Mouse (Mus musculus) midbrain, postnatal 0 days (tissue): ENCODE data around the gene Chst11. TPM values are rescaled to one million over a fixed set of nuclear protein-coding genes. Genes with fewer than 3 reads are reported as not detected.

Experiments used
- ATAC-seq: fragments of 200-750 bp; cut with Nextera tagmentation; 2 replicates; pipeline ENCODE4 v1.8.0; 2017; ENCODE audit warnings: moderate number of reproducible peaks, mild to moderate bottlenecking, moderate TSS enrichment, moderate library complexity; ENCODE audit not compliant: low FRiP score
- DNase-seq: peaks from one replicate; pipeline ENCODE4 v3.0.0-alpha.2; 2015; ENCODE audit warnings: low spot score
- H3K27ac ChIP-seq: fragments of 300-500 bp; sonication (generic); 2 replicates; pipeline ENCODE4 v1.5.1; 2014; ENCODE audit warnings: low read depth, mild to moderate bottlenecking, low read length, mixed read lengths
- H3K27me3 ChIP-seq: fragments of 300-500 bp; sonication (generic); 2 replicates; pipeline ENCODE4 v1.6.1; 2014; ENCODE audit warnings: low read length, control low read depth, mixed read lengths; ENCODE audit not compliant: insufficient read depth
- H3K36me3 ChIP-seq: fragments of 300-500 bp; sonication (generic); 2 replicates; pipeline ENCODE4 v1.6.1; 2014; ENCODE audit warnings: low read length, control low read depth, mixed read lengths; ENCODE audit not compliant: insufficient read depth
- H3K4me1 ChIP-seq: fragments of 300-500 bp; sonication (generic); 2 replicates; pipeline ENCODE4 v1.6.1; 2014; ENCODE audit warnings: mild to moderate bottlenecking, control low read depth, antibody characterized with exemption, low read length, mixed read lengths; ENCODE audit not compliant: insufficient read depth
- H3K4me2 ChIP-seq: fragments of 300-500 bp; sonication (generic); 2 replicates; pipeline ENCODE4 v1.6.1; 2014; ENCODE audit warnings: low read depth, mild to moderate bottlenecking, low read length, mixed read lengths; ENCODE audit not compliant: poor library complexity, severe bottlenecking
- H3K4me3 ChIP-seq: fragments of 300-500 bp; sonication (generic); 2 replicates; pipeline ENCODE4 v1.5.1; 2014; ENCODE audit warnings: low read depth, mild to moderate bottlenecking, low read length, moderate library complexity
- H3K9ac ChIP-seq: fragments of 300-500 bp; sonication (generic); replicated peaks from 2 replicates; pipeline ENCODE4 v1.6.1; 2014; ENCODE audit warnings: mild to moderate bottlenecking, low read length, moderate library complexity, mixed read lengths; ENCODE audit not compliant: poor library complexity, severe bottlenecking
- H3K9me3 ChIP-seq: fragments of 300-500 bp; sonication (generic); 2 replicates; pipeline ENCODE4 v1.6.1; 2016; ENCODE audit warnings: low read length, control low read depth
- CTCF ChIP-seq: IDR thresholded peaks from 2 replicates; pipeline ENCODE4 v1.5.1; 2016; ENCODE audit warnings: antibody characterized with exemption, mild to moderate bottlenecking
- WGBS: fragments of 180-500 bp; shearing (Covaris S2); extraction: QIAGEN DNeasy Blood & Tissue Kit; methylation state at CpG from one replicate; pipeline ENCODE4 v1.1.7; 2014; 5-methylcytosine and 5-hydroxymethylcytosine counted together
- polyA plus RNA-seq: library from polyadenylated mRNA; unstranded; fragments of >200 nt; fragmentation: Nextera tagmentation; extraction: Ambion mirVana; gene quantifications from 2 replicates; pipeline ENCODE4 v1.2.1, GENCODE M21; 2015
- total RNA-seq: library from RNA; depleted of rRNA; stranded (reverse); fragments of >200 nt; gene quantifications from 2 replicates; pipeline ENCODE4 v1.2.3, GENCODE M21; 2014

Gene Chst11
- total and polyA plus RNA-seq, 2 experiments from 2014 or later, result 2.8 to 20.5 TPM

- H3K9me3 ChIP-seq, result no peaks in the 10 kb centered on the region
- ATAC-seq, result no peak
- DNase-seq, result no peak
- no peak for TF ChIP-seq CTCF
- no peak overlapping the region for H3K4me3 ChIP-seq
- no peak overlapping the region for H3K4me2 ChIP-seq
- no peaks in the 10 kb centered on the region for H3K36me3 ChIP-seq
- no peaks in the 10 kb centered on the region for H3K27me3 ChIP-seq
- H3K9ac ChIP-seq, result no peak overlapping the region
- H3K4me1 ChIP-seq, result no peaks in the 10 kb centered on the region
- no peak overlapping the region for H3K27ac ChIP-seq
- WGBS, result 69% methylated on average over 1 of the region's 1 CpGs
Observed at GRCm38 (mm10) chr10:83178661-83179060, 193.4 kb downstream of the Chst11 start.

DNA sequence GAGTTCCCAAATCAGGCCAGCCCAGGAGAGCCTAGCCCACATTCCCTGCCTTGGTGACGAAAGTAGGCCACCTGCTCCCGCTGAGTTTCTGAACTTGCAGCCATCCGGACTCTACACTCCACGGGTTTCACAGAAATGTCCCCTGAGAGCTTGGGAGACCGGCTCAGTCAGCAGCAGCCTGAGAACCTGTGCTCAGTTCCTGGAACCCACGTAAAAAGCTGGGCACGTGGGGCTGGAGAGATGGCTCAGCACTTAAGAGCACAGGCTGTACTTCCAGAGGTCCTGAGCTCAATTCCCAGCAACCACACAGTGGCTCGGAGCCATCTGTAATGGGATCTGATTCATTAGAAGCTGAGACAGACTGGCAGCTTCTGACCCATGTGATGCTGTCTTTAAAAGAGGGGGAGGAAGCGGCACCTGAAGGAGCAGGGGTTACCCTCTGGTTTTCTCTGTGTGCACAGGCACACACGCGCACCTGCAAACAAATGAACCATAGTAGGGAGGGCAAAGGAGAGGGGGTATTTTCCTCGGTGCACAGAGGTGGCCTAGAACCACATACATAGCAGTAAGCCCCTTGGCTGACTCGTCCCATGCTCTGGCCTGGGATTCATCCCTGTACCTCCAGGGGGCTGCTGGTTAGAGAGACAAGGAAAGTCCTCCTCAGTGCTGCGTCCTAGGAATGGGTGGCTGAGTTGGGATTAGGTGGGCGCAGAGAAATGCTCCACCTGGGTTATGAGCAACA lies 196.7 kb downstream of the Chst11 start:
- Histone ChIP-seq H3K4me3 (no peak overlapping the region), H3K4me2 (no peak overlapping the region), H3K9me3 (no peaks in the 10 kb centered on the region), H3K27ac (no peak overlapping the region), H3K27me3 (no peaks in the 10 kb centered on the region), H3K4me1 (peaks cover 8% of the 10 kb centered on the region; the same call in 1 of the 2 replicates), H3K9ac (no peak overlapping the region), H3K36me3 (no peaks in the 10 kb centered on the region)
- ATAC-seq, result peak; percentile 17; the same call in 1 of the 2 replicates
- DNase-seq, result no peak
- 64% methylated on average over 15 of the region's 15 CpGs for WGBS
- no peak for TF ChIP-seq CTCF

DNA sequence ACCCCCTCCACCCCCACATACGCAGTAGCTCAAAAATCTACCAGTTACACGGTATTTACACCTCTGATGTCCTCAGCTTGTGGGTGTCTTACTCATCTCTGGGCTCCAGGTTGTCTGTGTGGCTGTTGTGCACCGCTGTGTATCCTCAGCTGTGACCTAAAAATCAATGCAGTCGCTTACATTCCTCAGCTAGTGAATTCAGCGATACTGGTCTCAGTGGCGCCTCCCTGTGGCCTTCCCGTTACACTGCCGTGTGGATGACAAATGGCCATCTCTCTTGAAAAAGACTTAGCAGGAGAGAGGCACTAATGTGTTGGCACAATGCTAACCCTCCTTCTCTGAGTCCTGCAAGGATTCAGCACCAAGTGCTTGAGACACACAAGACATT lies 197.3 kb downstream of the Chst11 start:
- Histone ChIP-seq H3K4me3 (no peak overlapping the region), H3K4me1 (peaks cover 8% of the 10 kb centered on the region; the same call in 1 of the 2 replicates), H3K27me3 (no peaks in the 10 kb centered on the region), H3K4me2 (no peak overlapping the region), H3K27ac (no peak overlapping the region), H3K9me3 (no peaks in the 10 kb centered on the region), H3K9ac (no peak overlapping the region), H3K36me3 (no peaks in the 10 kb centered on the region)
- WGBS, result 23% methylated on average over 8 of the region's 8 CpGs
- TF ChIP-seq CTCF, result peak; percentile 85
- DNase-seq, result peak; percentile 87
- ATAC-seq, result peak; percentile 32; the same call in 1 of the 2 replicates

DNA sequence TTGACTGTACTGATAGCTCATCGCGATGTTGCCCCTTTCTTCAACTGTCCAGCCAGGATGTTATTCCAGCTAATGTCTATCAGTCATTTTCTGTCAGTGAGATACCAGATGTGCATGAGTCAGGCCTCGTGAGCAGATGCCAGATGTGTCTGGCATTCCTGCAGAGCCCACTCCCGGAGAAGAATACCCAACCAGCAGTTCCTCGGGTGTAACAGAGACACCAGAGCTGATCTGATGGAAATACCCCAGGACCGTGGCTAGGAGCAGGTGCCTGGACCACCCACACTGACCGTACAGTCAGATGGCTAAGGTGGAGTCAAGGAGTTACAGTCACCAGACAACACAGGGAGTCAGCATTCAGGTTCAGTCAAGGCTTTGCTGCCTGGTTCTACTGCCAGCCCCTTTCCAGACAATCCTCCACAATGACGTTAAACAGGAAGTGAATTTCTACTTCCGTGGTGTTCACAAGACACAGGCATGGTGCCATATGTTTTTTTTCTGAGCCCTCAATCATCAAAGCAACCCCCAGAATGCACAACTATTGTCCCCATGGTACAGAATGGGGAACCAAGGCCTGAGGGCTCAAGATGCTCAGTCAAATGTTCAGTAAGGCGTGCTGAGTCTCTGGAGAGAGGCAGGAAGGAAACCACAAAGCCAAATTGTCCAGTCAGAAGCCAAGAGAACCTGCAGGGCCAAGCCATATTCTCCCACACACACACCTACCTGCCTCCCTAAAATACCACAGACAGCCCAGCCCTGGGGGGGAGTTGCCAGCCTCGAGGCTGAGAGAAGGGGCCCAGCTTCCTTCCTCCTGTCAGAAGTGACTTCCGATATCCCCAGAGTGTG lies 198.6 kb downstream of the Chst11 start:
- Histone ChIP-seq H3K9ac (no peak overlapping the region), H3K36me3 (no peaks in the 10 kb centered on the region), H3K9me3 (no peaks in the 10 kb centered on the region), H3K27ac (peak overlapping the region; percentile 67), H3K27me3 (no peaks in the 10 kb centered on the region), H3K4me2 (no peak overlapping the region), H3K4me3 (no peak overlapping the region), H3K4me1 (peaks cover 8% of the 10 kb centered on the region; the same call in 1 of the 2 replicates)
- TF ChIP-seq CTCF, result no peak
- DNase-seq (no peak), ATAC-seq (no peak)
- 77% methylated on average over 12 of the region's 12 CpGs for WGBS

GRCm38 (mm10) chr10:83184480-83185069 lies 199.3 kb downstream of the Chst11 start:
- Histone ChIP-seq H3K36me3 (no peaks in the 10 kb centered on the region), H3K9ac (no peak overlapping the region), H3K27ac (peak overlapping the region; percentile 67), H3K9me3 (no peaks in the 10 kb centered on the region), H3K27me3 (no peaks in the 10 kb centered on the region), H3K4me1 (peaks cover 8% of the 10 kb centered on the region; the same call in 1 of the 2 replicates), H3K4me3 (no peak overlapping the region), H3K4me2 (no peak overlapping the region)
- no peak for TF ChIP-seq CTCF
- ATAC-seq (no peak), DNase-seq (no peak)
- WGBS, result 43% methylated on average over 7 of the region's 7 CpGs
